Mouse (Mus musculus) lung, adult 2 months (tissue): ENCODE measurements around the gene Itga9.

Source experiments
- CTCF ChIP-seq: fragments of 200-500 bp; IDR thresholded peaks from 2 replicates; pipeline ENCODE4 v1.5.1; 2011; ENCODE audit warnings: mild to moderate bottlenecking, low read length, control low read depth; ENCODE audit not compliant: insufficient read depth
- POLR2A ChIP-seq: fragments of 200-500 bp; IDR thresholded peaks from 2 replicates; pipeline ENCODE4 v1.6.1; 2011; ENCODE audit warnings: low read depth, mild to moderate bottlenecking, control low read depth, low read length, borderline replicate concordance; ENCODE audit errors: extremely low read depth

GRCm38 (mm10) chr9:118710625-118711024 is 104.1 kb downstream of the Itga9 start:
- no peak for TF ChIP-seq POLR2A
- no peak for TF ChIP-seq CTCF
